Mouse (Mus musculus) CH12.LX (cell line): ENCODE data around the gene Selenos. TPM values are rescaled to one million over a fixed set of nuclear protein-coding genes. Genes with fewer than 3 reads are reported as not detected.
"Not testable (repeated sequence)": the region's sequence is repeated elsewhere in the genome, so short reads cannot be mapped to it uniquely, and the experiment has no call there.

ENCODE experiments used
- DNase-seq: peaks from one replicate; pipeline ENCODE4 v3.0.0-alpha.2; 2013; ENCODE audit errors: extremely low read depth
- H3K27ac ChIP-seq: 2 replicates; pipeline ENCODE4 v1.5.1; 2012; ENCODE audit warnings: low read depth, mild to moderate bottlenecking, control low read depth, moderate library complexity; ENCODE audit not compliant: insufficient read depth
- H3K27me3 ChIP-seq: replicated peaks from 2 replicates; pipeline ENCODE3; 2012; ENCODE audit warnings: inconsistent platforms
- H3K36me3 ChIP-seq, 2 experiments: replicated peaks in 1 of 2; 2 replicates each; pipeline versions ENCODE3 to v1.6.1; 2012; ENCODE audit warnings: inconsistent platforms in 1 of 2, low read length in 1 of 2, mild to moderate bottlenecking in 1 of 2, mixed read lengths in 1 of 2, moderate library complexity in 1 of 2; ENCODE audit not compliant: control insufficient read depth in 1 of 2, insufficient read depth in 1 of 2
- H3K4me1 ChIP-seq, 2 experiments: 2 replicates each; pipeline ENCODE4 v1.6.1; 2012; ENCODE audit warnings: inconsistent platforms in 1 of 2, moderate library complexity in 1 of 2; ENCODE audit not compliant: insufficient read depth in 2 of 2, control insufficient read depth in 1 of 2
- H3K4me2 ChIP-seq: 2 replicates; pipeline ENCODE4 v1.6.1; 2012; ENCODE audit warnings: low read depth, mild to moderate bottlenecking, control low read depth; ENCODE audit not compliant: poor library complexity, insufficient read depth, severe bottlenecking
- H3K4me3 ChIP-seq, 3 experiments: fragments of 150-350 bp in 1 of 3; sonication (generic) in 1 of 3; replicated peaks in 1 of 3; 2 replicates each; pipeline versions ENCODE3 to v1.5.1; 2011 to 2012; ENCODE audit warnings: low read depth in 2 of 3, low read length in 2 of 3, mild to moderate bottlenecking in 2 of 3, moderate library complexity in 2 of 3, control low read depth in 1 of 3, improper control_type of control experiment in 1 of 3, inconsistent platforms in 1 of 3, mixed read lengths in 1 of 3; ENCODE audit not compliant: poor library complexity in 1 of 3
- H3K79me2 ChIP-seq: replicated peaks from 2 replicates; pipeline ENCODE4 v1.6.1; 2012; ENCODE audit warnings: mild to moderate bottlenecking, moderate library complexity; ENCODE audit not compliant: control insufficient read depth, poor library complexity, insufficient read depth, severe bottlenecking; ENCODE audit errors: extremely low read depth
- H3K9ac ChIP-seq: 2 replicates; pipeline ENCODE4 v1.6.1; 2012; ENCODE audit warnings: low read depth, mild to moderate bottlenecking, control low read depth, moderate library complexity; ENCODE audit not compliant: insufficient read depth
- H3K9me3 ChIP-seq: replicated peaks from 2 replicates; pipeline ENCODE3; 2012; ENCODE audit warnings: low read length, inconsistent platforms, mixed read lengths
- CTCF ChIP-seq, 2 experiments: IDR thresholded peaks in 1 of 2; conservative IDR thresholded peaks in 1 of 2; 2 replicates each; pipeline ENCODE4 v1.5.1; 2011 to 2012; ENCODE audit warnings: low read depth in 2 of 2, low read length in 2 of 2, improper control_type of control experiment in 1 of 2, inconsistent platforms in 1 of 2, mild to moderate bottlenecking in 1 of 2, moderate library complexity in 1 of 2
- ETS1 ChIP-seq: conservative IDR thresholded peaks from 2 replicates; pipeline ENCODE4 v1.6.1; 2012; ENCODE audit warnings: low read depth, mild to moderate bottlenecking, inconsistent platforms, low read length, improper control_type of control experiment, moderate library complexity
- IRF4 ChIP-seq: IDR thresholded peaks from 2 replicates; pipeline ENCODE4 v1.6.1; 2014; ENCODE audit warnings: low read depth, mild to moderate bottlenecking, inconsistent platforms, low read length, improper control_type of control experiment
- JUN ChIP-seq: IDR thresholded peaks from 2 replicates; pipeline ENCODE4 v1.6.1; 2011; ENCODE audit warnings: low read depth, mild to moderate bottlenecking, low read length, improper control_type of control experiment, moderate library complexity; ENCODE audit not compliant: insufficient read depth
- JUND ChIP-seq: conservative IDR thresholded peaks from 2 replicates; pipeline ENCODE4 v1.6.1; 2011; ENCODE audit warnings: low read depth, low read length, improper control_type of control experiment
- KAT2A ChIP-seq: IDR thresholded peaks from 2 replicates; pipeline ENCODE4 v1.6.1; 2012; ENCODE audit warnings: low read length, improper control_type of control experiment, inconsistent platforms; ENCODE audit not compliant: insufficient replicate concordance
- MAX ChIP-seq: IDR thresholded peaks from 2 replicates; pipeline ENCODE4 v1.6.1; 2011; ENCODE audit warnings: low read length, improper control_type of control experiment
- MAZ ChIP-seq: IDR thresholded peaks from 2 replicates; pipeline ENCODE4 v1.6.1; 2012; ENCODE audit warnings: low read depth, mild to moderate bottlenecking, inconsistent platforms, low read length, improper control_type of control experiment, moderate library complexity
- MXI1 ChIP-seq: IDR thresholded peaks from 2 replicates; pipeline ENCODE4 v1.6.1; 2011; ENCODE audit warnings: mild to moderate bottlenecking, low read depth, low read length, improper control_type of control experiment
- NRF1 ChIP-seq: IDR thresholded peaks from 2 replicates; pipeline ENCODE4 v1.6.1; 2014; ENCODE audit warnings: low read depth, mild to moderate bottlenecking, inconsistent platforms, low read length, improper control_type of control experiment, moderate library complexity
- PAX5 ChIP-seq: IDR thresholded peaks from 2 replicates; pipeline ENCODE4 v1.6.1; 2012; ENCODE audit warnings: low read length, inconsistent platforms, mixed read lengths
- POLR2A ChIP-seq: IDR thresholded peaks from 2 replicates; pipeline ENCODE4 v1.6.1; 2011; ENCODE audit warnings: low read depth, mild to moderate bottlenecking, improper control_type of control experiment, low read length
- RAD21 ChIP-seq: IDR thresholded peaks from 2 replicates; pipeline ENCODE4 v1.6.1; 2011; ENCODE audit warnings: low read depth, mild to moderate bottlenecking, low read length, improper control_type of control experiment, moderate library complexity
- SIN3A ChIP-seq: IDR thresholded peaks from 2 replicates; pipeline ENCODE4 v1.6.1; 2012; ENCODE audit warnings: low read length, improper control_type of control experiment, inconsistent platforms
- TBP ChIP-seq: conservative IDR thresholded peaks from 2 replicates; pipeline ENCODE4 v1.6.1; 2011; ENCODE audit warnings: low read depth, low read length, improper control_type of control experiment
- TCF12 ChIP-seq: IDR thresholded peaks from 2 replicates; pipeline ENCODE4 v1.6.1; 2014; ENCODE audit warnings: low read depth, mild to moderate bottlenecking, inconsistent platforms, low read length, improper control_type of control experiment
- UBTF ChIP-seq: IDR thresholded peaks from 2 replicates; pipeline ENCODE4 v1.6.1; 2012; ENCODE audit warnings: low read depth, mild to moderate bottlenecking, inconsistent platforms, low read length, improper control_type of control experiment, moderate library complexity
- USF1 ChIP-seq: IDR thresholded peaks from 2 replicates; pipeline ENCODE4 v1.6.1; 2014; ENCODE audit warnings: low read depth, mild to moderate bottlenecking, inconsistent platforms, low read length, improper control_type of control experiment
- USF2 ChIP-seq: conservative IDR thresholded peaks from 2 replicates; pipeline ENCODE4 v1.6.1; 2011; ENCODE audit warnings: low read depth, low read length, improper control_type of control experiment
- ZC3H11A ChIP-seq: IDR thresholded peaks from 2 replicates; pipeline ENCODE4 v1.6.1; 2012; ENCODE audit warnings: low read depth, mild to moderate bottlenecking, inconsistent platforms, low read length, improper control_type of control experiment
- ZKSCAN1 ChIP-seq: IDR thresholded peaks from 2 replicates; pipeline ENCODE4 v1.6.1; 2012; ENCODE audit warnings: low read depth, inconsistent platforms, low read length, improper control_type of control experiment, borderline replicate concordance
- ZMIZ1 ChIP-seq: IDR thresholded peaks from 2 replicates; pipeline ENCODE4 v1.6.1; 2012; ENCODE audit warnings: low read depth, mild to moderate bottlenecking, inconsistent platforms, low read length, improper control_type of control experiment
- dilution Hi-C: fragments of 300-500 bp; cut with MboI; formaldehyde crosslinking; loops from 2 replicates; pipeline ENCODE4 v1.14.3; 2020; ENCODE audit warnings: low sequenced_read_pairs; ENCODE audit not compliant: extremely low pct_unique_long_range_greater_than_20kb, extremely low pct_ligation_motif_present
- in situ Hi-C: fragments of 300-500 bp; cut with MboI; formaldehyde crosslinking; loops from 3 replicates; pipeline ENCODE4 v1.14.3; 2019; ENCODE audit warnings: low sequenced_read_pairs, low pct_ligation_motif_present, low pct_unique_long_range_greater_than_20kb, mixed read lengths
- polyA plus RNA-seq: library from polyadenylated mRNA; unstranded; fragments of >175 nt; gene quantifications from 2 replicates; pipeline ENCODE4 v1.2.1, GENCODE M21; 2012; ENCODE audit warnings: low read depth; ENCODE audit not compliant: insufficient read length
- total RNA-seq, 2 experiments: library from RNA; depleted of rRNA; stranded (reverse); fragments of 300-350 nt in 1 of 2; fragments of >200 nt in 1 of 2; gene quantifications; 2 replicates each; pipeline ENCODE4 v1.2.3; 2012 to 2014

Gene Selenos
- total and polyA plus RNA-seq, 3 experiments, result 75.0 to 112 (median 101) TPM

DNA sequence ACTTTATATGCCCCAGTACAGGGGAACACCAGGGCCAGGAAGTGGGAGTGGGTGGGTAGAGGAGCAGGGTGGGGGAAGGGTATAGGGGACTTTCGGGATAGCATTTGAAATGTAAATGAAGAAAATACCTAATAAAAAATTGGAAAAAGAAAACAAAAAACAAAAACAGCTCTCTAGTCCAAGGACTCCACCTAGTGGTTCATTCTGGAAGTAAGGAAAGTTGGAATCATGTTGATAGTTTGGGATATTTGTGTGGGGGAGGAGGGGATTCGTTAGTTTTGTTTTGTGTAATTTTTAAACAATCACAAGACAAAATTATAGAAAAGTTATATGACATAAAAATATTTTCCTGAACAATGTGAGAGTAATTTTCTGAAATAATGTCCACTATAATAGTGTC, 24.1 kb upstream of the Selenos start:
- DNase-seq, H3K79me2 ChIP-seq, H3K4me3 ChIP-seq, H3K4me2 ChIP-seq, H3K9me3 ChIP-seq, H3K9ac ChIP-seq, dilution Hi-C loops, H3K36me3 ChIP-seq, H3K4me1 ChIP-seq, H3K27ac ChIP-seq: not testable (repeated sequence)
- in situ Hi-C loops, result loop anchor here (10.0 kb wide), 1 partner anchor 341 kb away; no protein-coding TSS in a partner anchor
- TF ChIP-seq CTCF (conservative IDR thresholded peaks at IDR 0.05 in 1 of 2, IDR thresholded peaks at IDR 0.05 in 1 of 2; ENCODE audit: low read depth in 2 of 2, low read length in 2 of 2), result peak in 1 of 2 experiments; percentile 60; a peak in 3 of 4 replicates
- peak; percentile 48 for TF ChIP-seq RAD21
- peaks cover 19% of the 10 kb centered on the region for H3K27me3 ChIP-seq

DNA sequence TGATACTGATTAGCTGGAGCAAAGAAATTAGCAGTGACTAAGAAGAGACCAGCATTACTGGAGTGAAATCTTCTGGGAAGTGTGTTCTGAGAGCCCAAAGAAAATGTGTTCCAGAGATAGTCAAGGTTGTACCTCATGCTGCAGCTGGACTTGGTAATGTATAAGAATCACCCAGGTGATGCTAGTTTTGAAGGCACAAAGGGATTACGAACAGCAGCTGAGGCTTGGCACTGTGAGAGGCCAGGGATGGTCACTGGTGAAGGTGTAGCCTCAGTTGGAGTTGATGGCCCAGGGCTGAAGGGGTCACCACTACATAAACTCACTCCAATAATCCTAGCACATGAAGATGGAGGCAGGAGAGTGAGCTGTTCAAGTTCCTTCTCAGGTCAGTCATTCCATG, 20.7 kb upstream of the Selenos start, which contains the start of gene Snrpa1:
TSS of gene Snrpa1 (plus strand) at position 301 of the 400 bp plus-strand sequence.
- H3K4me1 ChIP-seq, result peaks cover 4 to 22% of the 10 kb centered on the region in 2 experiments; a peak in 3 of 4 replicates
- H3K27me3 ChIP-seq, result peaks cover 2% of the 10 kb centered on the region
- H3K4me2 ChIP-seq, result peak within 1 kb of the TSS; percentile 67
- no peak for TF ChIP-seq ZMIZ1
- TF ChIP-seq ETS1, result no peak
- no peak for TF ChIP-seq MAX
- TF ChIP-seq, all 38 proteins: peak for 0
- peak within 1 kb of the TSS; percentile 70 to 93 (median 93) for H3K4me3 ChIP-seq
- H3K27ac ChIP-seq, result no peak within 1 kb of the TSS
- peaks cover 4 to 16% of the 10 kb centered on the region in 2 experiments for H3K36me3 ChIP-seq
- no peaks in the 10 kb centered on the region for H3K9me3 ChIP-seq
- H3K79me2 ChIP-seq, result peaks cover 35% of the 10 kb centered on the region
- no peak for DNase-seq
- peak within 1 kb of the TSS; percentile 68 for H3K9ac ChIP-seq
- in situ Hi-C loops (loop anchor here (10.0 kb wide), 1 partner anchor 344 kb away; no protein-coding TSS in a partner anchor), dilution Hi-C loops (no loop called here)

DNA sequence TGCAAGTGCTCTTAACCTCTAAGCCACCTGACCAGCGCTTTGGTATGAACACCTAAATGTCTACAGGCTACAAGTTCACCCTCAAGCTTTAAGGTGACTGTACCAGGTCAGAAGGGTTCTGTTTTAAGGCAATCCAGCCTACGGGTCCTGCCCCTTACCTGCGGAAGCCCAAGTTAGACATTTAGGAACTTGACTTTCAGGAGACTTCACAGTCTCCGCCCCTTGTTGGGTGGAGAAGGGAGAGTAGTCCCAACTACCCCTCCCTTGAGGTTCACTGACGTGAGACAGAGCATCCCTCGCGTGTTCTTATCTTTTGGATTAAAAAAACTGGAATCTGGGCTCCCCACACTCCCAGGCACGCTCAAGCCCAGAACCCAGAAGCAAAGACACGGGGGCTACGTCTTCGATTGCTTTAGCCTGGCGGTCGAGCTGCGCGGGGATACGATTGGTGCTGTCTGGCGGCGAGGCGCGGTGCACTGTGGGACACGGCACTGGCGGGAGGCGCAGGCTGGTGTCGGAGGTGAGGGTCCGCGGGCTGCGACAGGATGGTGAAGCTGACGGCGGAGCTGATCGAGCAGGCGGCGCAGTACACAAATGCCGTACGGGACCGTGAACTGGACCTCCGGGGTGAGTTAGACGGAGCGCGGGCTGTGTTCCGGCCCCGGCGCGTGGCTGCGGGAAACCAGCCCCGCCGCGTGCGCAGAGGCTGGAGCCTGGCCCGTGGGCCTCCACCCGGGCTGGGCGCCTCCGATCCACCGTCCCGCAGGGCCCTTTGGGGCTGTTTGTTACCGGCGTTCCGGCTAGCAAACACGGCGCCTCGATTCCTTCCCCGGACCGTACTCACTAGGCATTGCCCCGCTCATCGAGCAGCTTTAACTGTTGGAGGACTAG, 19.1 kb upstream of the Selenos start:
- peak overlapping the region; percentile 67 for H3K4me2 ChIP-seq
- no peaks in the 10 kb centered on the region for H3K27me3 ChIP-seq
- DNase-seq, result peak; percentile 77
- H3K4me1 ChIP-seq, result peaks cover 4 to 22% of the 10 kb centered on the region in 2 experiments; a peak in 3 of 4 replicates
- H3K9ac ChIP-seq, result peak overlapping the region; percentile 68
- in situ Hi-C loops, result no loop called here
- peaks cover 14 to 32% of the 10 kb centered on the region in 2 experiments for H3K36me3 ChIP-seq
- H3K9me3 ChIP-seq, result no peaks in the 10 kb centered on the region
- no peak overlapping the region for H3K27ac ChIP-seq
- dilution Hi-C loops, result no loop called here
- peak overlapping the region; percentile 70 to 93 (median 93) for H3K4me3 ChIP-seq
- H3K79me2 ChIP-seq, result peaks cover 44% of the 10 kb centered on the region
- TF ChIP-seq PAX5, result no peak
- no peak for TF ChIP-seq JUND
- peak; percentile 94 for TF ChIP-seq MXI1
- no peak for TF ChIP-seq CTCF (conservative IDR thresholded peaks at IDR 0.05 in 1 of 2, IDR thresholded peaks at IDR 0.05 in 1 of 2; ENCODE audit: low read depth in 2 of 2, low read length in 2 of 2)
- no peak for TF ChIP-seq USF2
- TF ChIP-seq TBP, result 0 out of 2 replicates have a peak, but pooled peaks have one; percentile 64
- TF ChIP-seq SIN3A, result peak; percentile 97
- peak; percentile 89 for TF ChIP-seq POLR2A
- TF ChIP-seq ZKSCAN1, result no peak
- TF ChIP-seq USF1, result no peak
- peak; percentile 78; the same call in 1 of the 2 replicates for TF ChIP-seq ZMIZ1
- peak; percentile 90 for TF ChIP-seq TCF12
- TF ChIP-seq JUN, result no peak
- TF ChIP-seq IRF4, result peak; percentile 73
- peak; percentile 79 for TF ChIP-seq UBTF
- peak; percentile 47; the same call in 1 of the 2 replicates for TF ChIP-seq NRF1
- TF ChIP-seq ETS1, result no peak
- no peak for TF ChIP-seq ZC3H11A
- TF ChIP-seq MAZ, result peak; percentile 85; the same call in 1 of the 2 replicates
- peak; percentile 92; the same call in 1 of the 2 replicates for TF ChIP-seq KAT2A
